Mouse (Mus musculus) 3T3-L1 (cell line): ENCODE data around the gene Yju2.
"Not testable (repeated sequence)": the region's sequence is repeated elsewhere in the genome, so short reads cannot be mapped to it uniquely, and the experiment has no call there.

Source experiments
- DNase-seq: peaks from one replicate; pipeline ENCODE4 v3.0.0-alpha.2; 2015; ENCODE audit warnings: low read depth, low spot score

Yju2 gene

DNA sequence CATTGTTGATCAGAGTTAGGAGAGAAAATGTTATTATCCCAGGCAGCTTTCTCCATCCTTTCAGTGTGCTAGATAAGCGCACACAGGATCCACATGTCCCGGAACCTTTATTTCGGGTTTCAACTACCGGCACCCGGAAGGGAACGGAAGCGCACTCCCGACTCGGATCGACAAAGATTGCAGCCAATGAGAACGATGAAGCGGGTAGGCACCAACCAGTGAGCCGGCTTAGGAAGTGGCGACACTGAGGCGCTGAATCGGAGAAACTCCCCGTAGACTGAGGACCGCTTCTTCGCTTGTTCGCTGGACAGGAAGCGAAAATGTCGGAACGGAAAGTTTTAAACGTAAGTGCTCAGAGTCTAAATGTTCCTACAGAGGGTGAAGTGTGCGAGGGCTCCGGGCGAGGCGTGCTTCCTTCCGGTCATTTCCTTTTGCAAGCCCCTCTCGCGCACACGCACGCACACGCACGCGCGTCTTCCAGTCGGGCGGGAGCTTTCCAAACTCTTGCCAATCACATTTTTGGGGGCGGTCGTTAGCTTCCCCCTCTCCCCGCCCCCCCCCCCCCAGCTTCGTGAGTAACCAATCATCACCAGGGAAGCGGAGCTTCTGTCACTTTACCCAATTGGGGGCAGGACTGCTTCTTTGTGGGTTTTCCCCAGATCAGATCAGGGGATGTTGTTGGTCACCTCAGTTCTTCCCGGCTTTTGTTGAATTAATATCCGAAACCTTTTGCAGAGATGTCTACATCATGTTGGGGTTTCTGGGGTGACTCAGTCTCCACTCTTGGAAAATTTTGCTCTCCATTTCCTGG lies at the start of gene Yju2:
Yju2 (plus strand) TSS at position 182 of the 811 bp plus-strand sequence.
- peak; percentile 99 for DNase-seq

GRCm38 (mm10) chr17:55931553-55932502 lies 27.1 kb upstream of the Yju2 start:
- DNase-seq: peak; percentile 64

GRCm38 (mm10) chr17:55932635-55933034 lies 26.3 kb upstream of the Yju2 start:
- DNase-seq: no peak

DNA sequence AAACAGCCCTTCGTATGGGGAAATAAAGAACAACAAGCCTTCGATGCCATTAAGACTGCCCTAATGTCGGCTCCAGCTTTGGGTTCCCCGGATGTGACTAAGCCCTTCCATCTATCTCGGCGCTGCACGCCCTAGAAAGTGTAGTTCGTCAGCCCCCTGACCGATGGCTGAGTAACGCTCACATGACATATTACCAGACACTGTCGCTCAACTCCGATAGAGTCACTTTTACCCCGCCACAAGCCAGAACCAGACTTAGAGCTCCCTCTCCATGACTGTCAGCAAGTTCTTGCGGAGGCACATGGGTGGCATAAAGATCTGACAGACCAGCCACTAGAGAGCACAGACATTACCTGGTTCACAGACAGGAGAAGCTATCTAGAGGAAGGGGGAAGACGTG lies 25.7 kb upstream of the Yju2 start:
- no peak for DNase-seq

DNA sequence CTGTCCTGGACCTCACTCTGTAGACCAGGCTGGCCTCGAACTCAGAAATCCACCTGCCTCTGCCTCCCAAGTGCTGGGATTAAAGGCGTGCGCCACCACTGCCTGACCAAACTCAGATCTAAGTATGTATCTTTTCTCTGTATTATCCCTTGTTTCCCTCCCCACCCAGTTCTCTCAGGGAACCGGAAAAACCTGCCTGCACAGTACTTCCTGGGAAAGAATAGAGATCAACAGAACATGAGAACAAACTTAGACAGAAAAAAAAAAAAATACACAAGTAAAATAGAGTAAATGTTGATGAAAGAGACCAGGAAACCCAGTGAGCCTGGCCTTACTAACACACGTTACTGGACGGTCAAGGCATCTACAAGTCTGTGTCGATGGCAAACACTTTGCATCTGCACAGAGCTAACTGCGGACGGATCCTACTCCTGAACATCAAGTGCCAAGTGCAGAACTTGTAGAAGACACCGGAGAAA lies 14.5 kb upstream of the Yju2 start:
- DNase-seq: not testable (repeated sequence)

GRCm38 (mm10) chr17:55944866-55945682 lies 13.8 kb upstream of the Yju2 start:
- peak; percentile 87 for DNase-seq

DNA sequence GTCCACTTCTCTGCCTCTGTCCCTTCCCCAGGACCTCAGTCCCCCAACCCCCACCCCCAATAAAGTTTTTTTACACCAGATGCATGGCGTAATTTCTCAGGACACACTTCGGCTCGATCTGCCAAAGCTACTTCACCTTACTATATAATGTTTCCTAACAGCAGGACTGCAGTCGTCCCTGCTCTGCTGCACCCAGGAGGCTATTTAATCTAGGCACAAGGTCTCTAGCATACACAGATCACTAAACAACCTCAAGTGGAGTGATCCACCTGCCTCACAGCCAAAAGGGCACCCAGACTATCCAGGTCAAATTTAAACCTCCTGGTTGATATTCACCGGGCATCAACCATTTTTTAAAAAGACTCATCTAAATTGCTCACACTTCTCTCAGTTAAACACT lies 13.2 kb upstream of the Yju2 start:
- no peak for DNase-seq

DNA sequence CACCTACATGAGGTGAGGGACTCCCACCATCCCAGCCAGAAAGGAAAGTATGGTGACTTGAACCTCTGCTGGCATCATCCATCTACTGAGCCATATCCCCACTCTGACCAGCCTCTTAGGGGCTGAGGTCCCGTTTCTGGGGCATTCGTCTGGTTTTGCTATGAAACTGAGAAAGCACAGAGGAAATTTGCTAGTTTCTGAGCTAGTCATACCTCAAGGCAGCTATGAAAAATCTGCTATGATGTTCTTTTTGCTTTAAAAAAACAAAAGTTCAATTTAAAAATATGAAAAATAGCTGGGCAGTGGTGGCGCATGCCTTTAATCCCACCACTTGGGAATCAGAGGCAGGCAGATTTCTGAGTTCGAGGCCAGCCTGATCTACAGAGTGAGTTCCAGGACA lies 10.3 kb upstream of the Yju2 start:
- no peak for DNase-seq

DNA sequence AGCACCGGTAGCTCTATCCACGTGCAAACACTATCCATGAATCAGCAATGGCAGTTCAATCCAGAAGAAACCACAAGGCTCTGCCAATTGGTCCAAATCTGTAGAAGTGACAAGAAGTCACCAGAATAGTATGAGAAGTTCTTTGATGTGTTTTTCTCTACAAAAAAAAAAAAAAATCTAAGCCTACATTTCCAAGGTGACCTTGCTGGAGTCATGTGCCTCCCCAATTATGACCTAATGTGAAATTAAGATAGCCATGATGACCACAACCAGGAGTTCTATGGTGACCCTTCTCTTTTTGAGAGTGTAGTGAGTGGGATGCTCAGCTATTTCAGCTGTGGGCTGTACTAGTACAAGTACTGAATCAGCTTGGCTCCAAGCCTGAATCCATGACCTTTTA lies 9.5 kb upstream of the Yju2 start, which contains the start of gene Zfp119b:
Zfp119b (minus strand) TSS at position 101 of the 400 bp plus-strand sequence.
- peak; percentile 32 for DNase-seq

- no peak for DNase-seq
These were observed 8.3 kb upstream of the Yju2 start for GRCm38 (mm10) chr17:55950601-55951000.

GRCm38 (mm10) chr17:55952041-55952440 lies 6.9 kb upstream of the Yju2 start:
- DNase-seq: no peak

- DNase-seq: no peak
These were observed 6.4 kb upstream of the Yju2 start, which contains the start of gene Ebi3 for GRCm38 (mm10) chr17:55952447-55953027. Ebi3 (plus strand) TSS chr17:55952640.

DNA sequence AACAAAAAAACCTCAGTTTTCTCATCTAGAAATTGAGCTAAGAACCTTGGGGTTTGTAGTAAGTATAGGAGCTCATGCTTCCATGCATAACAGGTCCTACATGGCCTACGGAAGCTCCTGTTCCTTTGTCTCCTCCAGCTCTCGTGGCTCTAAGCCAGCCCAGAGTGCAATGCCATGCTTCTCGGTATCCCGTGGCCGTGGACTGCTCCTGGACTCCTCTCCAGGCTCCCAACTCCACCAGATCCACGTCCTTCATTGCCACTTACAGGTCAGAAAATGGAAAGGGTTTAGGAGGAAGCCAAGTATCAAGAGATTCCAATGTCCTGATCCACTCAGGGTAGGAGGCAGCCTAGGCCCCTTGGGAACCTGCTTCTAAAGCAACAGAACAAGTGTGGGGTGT lies 5.1 kb upstream of the Yju2 start:
- no peak for DNase-seq

DNA sequence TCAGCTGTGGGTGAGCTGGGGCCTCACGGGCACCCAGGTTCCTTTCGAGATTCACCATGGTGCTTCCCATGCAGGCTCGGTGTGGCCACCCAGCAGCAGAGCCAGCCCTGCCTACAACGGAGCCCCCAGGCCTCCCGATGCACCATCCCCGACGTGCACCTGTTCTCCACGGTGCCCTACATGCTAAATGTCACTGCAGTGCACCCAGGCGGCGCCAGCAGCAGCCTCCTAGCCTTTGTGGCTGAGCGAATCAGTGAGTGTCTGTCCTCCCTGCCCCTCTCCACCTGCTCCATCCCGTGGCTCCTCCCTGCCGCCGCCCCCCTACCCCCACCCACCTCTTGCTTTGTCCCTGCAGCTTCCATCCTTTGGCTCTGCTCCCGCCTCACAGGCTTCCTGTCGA lies 4.7 kb upstream of the Yju2 start:
- no peak for DNase-seq

GRCm38 (mm10) chr17:55956129-55956528 lies 2.8 kb upstream of the Yju2 start:
- DNase-seq: no peak

GRCm38 (mm10) chr17:55956591-55956990 lies 2.3 kb upstream of the Yju2 start:
- DNase-seq: no peak

DNA sequence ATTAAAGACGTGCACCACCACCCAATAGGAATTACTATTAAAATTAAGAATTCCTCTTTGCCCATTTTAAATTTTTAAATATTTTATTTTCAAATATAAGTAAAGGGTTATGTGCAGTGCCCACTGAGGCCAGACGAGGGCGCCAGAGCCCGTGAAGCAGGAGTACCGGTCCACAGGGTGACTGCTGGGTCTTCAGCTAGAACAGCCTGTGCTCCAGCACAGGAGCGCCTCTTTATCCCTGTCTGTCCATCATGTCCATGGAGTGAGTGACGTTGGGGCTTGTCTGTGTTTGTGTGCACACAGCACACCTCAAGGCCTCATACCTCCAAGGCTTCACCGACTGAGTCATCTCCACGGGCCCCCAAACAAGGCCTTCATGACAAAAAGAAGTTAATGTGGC lies 1.7 kb upstream of the Yju2 start:
- DNase-seq: peak; percentile 83

- no peak for DNase-seq
These were observed 944 bp upstream of the Yju2 start for GRCm38 (mm10) chr17:55957726-55958583.

- no peak for DNase-seq
These were observed 364 bp upstream of the Yju2 start for GRCm38 (mm10) chr17:55958584-55958886.
